Mouse (Mus musculus): ENCODE results near the gene Ppat. TPM values are rescaled to one million over a fixed set of nuclear protein-coding genes. Genes with fewer than 3 reads are reported as not detected.

Ppat gene
- polyA plus RNA-seq, 1 experiment from 2014 or later: 13.0 TPM

GRCm38 (mm10) chr5:76962545-76962944 lies 11.2 kb upstream of the Ppat start:
- Histone ChIP-seq H3K4me3 (no peak overlapping the region), H3K9ac (no peak overlapping the region), H3K4me2 (no peak overlapping the region), H3K4me1 (replicated peaks) (no peaks in the 10 kb centered on the region), H3K9me3 (no peaks in the 10 kb centered on the region), H3K27me3 (no peaks in the 10 kb centered on the region), H3K36me3 (peaks cover 65% of the 10 kb centered on the region), H3K27ac (no peak overlapping the region)
- ATAC-seq (ENCODE audit: low FRiP score): no peak
- whole genome bisulfite sequencing: 83% methylated on average over 11 of the region's 11 CpGs

GRCm38 (mm10) chr5:76959587-76959986 lies 8.2 kb upstream of the Ppat start:
- 95% methylated on average over 5 of the region's 5 CpGs for WGBS
- H3K9me3 ChIP-seq: no peaks in the 10 kb centered on the region
- H3K36me3 ChIP-seq: peaks cover 66% of the 10 kb centered on the region
- no peak overlapping the region for H3K4me3 ChIP-seq
- no peaks in the 10 kb centered on the region for H3K27me3 ChIP-seq
- no peaks in the 10 kb centered on the region for H3K4me1 ChIP-seq (replicated peaks)
- no peak overlapping the region for H3K9ac ChIP-seq
- ATAC-seq (ENCODE audit: low FRiP score): no peak
- H3K4me2 ChIP-seq: no peak overlapping the region
- no peak overlapping the region for H3K27ac ChIP-seq

DNA sequence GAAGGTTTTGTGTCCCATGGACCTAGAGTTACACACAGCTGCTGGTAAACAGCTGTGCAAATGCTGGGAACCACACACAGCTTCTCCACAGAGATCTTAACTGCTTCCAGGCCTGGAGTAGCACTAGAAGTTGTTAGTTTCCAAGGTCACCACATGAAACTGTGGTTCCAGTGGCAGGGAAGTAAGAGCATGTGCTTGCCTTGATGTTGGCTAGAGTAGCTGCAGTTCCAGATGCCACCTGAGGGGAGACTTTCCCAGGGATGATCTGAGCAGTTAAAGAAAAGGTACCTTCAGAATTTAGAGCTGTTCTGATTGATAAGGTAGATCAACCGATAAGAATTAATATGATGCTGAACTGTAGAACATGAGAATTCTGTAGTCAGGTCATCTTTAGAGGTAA lies 6.6 kb upstream of the Ppat start:
- no peak overlapping the region for H3K4me2 ChIP-seq
- no peak overlapping the region for H3K9ac ChIP-seq
- peaks cover 7% of the 10 kb centered on the region; the same call in 1 of the 2 replicates for H3K4me1 ChIP-seq (replicated peaks)
- 100% methylated on average over 1 of the region's 1 CpGs for WGBS
- H3K27ac ChIP-seq: no peak overlapping the region
- H3K4me3 ChIP-seq: no peak overlapping the region
- no peaks in the 10 kb centered on the region for H3K9me3 ChIP-seq
- peaks cover 57% of the 10 kb centered on the region for H3K36me3 ChIP-seq
- no peak for ATAC-seq (ENCODE audit: low FRiP score)
- no peaks in the 10 kb centered on the region for H3K27me3 ChIP-seq

DNA sequence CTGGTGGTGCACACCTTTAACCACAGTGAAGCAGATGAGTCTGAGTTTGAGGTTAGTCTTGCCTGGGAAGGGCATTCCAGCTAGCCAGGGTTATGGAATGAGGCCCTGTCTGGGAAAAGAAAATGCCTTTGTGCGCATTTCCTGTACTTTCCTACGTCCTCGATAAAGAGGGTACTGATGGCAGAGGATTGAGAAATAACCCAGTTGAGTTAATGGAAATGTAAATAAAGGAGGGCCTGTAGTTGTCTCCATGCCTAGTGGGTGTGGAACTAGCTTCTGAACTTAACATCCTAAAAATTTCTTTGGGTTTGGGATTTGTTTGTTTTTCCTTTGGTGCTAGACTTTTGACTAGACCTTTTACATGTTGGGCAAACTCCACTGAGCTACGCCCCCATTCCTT lies 4.1 kb upstream of the Ppat start:
- no peak for ATAC-seq (ENCODE audit: low FRiP score)
- Histone ChIP-seq H3K27me3 (no peaks in the 10 kb centered on the region), H3K36me3 (peaks cover 35% of the 10 kb centered on the region), H3K4me2 (no peak overlapping the region), H3K9me3 (no peaks in the 10 kb centered on the region), H3K9ac (no peak overlapping the region), H3K27ac (no peak overlapping the region), H3K4me1 (replicated peaks) (peaks cover 21% of the 10 kb centered on the region), H3K4me3 (no peak overlapping the region)
- 85% methylated on average over 4 of the region's 4 CpGs for WGBS

GRCm38 (mm10) chr5:76954271-76954900 lies 3.0 kb upstream of the Ppat start:
- Histone ChIP-seq H3K4me2 (no peak overlapping the region), H3K36me3 (peaks cover 28% of the 10 kb centered on the region), H3K27ac (no peak overlapping the region), H3K27me3 (no peaks in the 10 kb centered on the region), H3K9ac (no peak overlapping the region), H3K4me3 (no peak overlapping the region), H3K9me3 (no peaks in the 10 kb centered on the region), H3K4me1 (replicated peaks) (peaks cover 32% of the 10 kb centered on the region)
- 91% methylated on average over 6 of the region's 6 CpGs for WGBS
- no peak for ATAC-seq (ENCODE audit: low FRiP score)

GRCm38 (mm10) chr5:76953794-76954193 lies 2.4 kb upstream of the Ppat start:
- Histone ChIP-seq H3K27ac (no peak overlapping the region), H3K4me3 (no peak overlapping the region), H3K36me3 (peaks cover 24% of the 10 kb centered on the region), H3K9me3 (no peaks in the 10 kb centered on the region), H3K4me2 (no peak overlapping the region), H3K4me1 (replicated peaks) (peaks cover 33% of the 10 kb centered on the region), H3K9ac (no peak overlapping the region), H3K27me3 (no peaks in the 10 kb centered on the region)
- no peak for ATAC-seq (ENCODE audit: low FRiP score)
- 79% methylated on average over 3 of the region's 3 CpGs for WGBS

DNA sequence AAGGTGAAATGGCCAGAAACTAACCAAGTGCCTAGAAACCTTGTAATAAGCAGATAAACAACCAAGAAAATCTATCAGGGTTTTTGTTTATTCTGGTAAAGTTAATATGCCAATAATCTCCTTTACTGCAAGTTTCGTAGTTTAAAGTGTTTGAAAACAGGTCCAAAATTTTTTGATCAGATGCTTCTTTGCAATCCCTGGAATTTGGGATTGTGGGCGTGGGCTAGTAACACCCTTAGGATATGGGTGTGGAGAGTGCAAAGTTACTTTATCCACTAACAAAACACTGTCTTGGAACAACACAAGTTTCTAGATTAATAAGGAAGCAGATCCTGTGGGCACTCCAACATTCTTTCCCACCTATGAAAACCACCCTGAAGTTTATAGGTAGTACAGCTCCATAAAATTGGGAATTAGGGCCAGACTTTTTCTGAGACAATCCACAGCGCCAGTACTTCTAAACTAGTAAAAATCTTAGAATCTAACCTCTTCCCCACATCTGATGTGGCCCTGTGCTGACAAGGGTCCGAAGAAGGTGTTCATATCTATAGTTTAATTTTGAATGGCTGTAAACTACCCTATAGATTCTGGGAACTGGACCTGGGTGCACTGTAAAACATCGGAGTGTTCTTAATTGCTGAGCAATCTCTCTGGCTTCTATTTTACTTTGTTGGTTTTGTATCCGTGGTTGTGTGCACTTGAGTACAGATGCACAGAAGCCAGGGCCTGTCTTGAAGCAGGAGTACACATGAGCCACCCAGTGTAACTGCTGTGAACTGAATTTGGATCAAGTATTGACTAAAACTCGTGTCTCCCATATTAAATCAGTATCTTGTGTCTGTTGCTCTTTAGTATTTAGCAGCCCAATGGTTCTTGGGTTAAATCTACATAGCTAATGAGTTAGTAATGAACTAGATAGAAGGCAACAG lies 998 bp upstream of the Ppat start:
- WGBS: 21% methylated on average over 7 of the region's 7 CpGs
- H3K27me3 ChIP-seq: no peaks in the 10 kb centered on the region
- peak overlapping the region; percentile 75 for H3K9ac ChIP-seq
- H3K4me2 ChIP-seq: peak overlapping the region; percentile 92
- peaks cover 11% of the 10 kb centered on the region for H3K36me3 ChIP-seq
- ATAC-seq (ENCODE audit: low FRiP score): no peak
- H3K9me3 ChIP-seq: no peaks in the 10 kb centered on the region
- peak overlapping the region; percentile 63 for H3K4me3 ChIP-seq
- H3K4me1 ChIP-seq (replicated peaks): peaks cover 33% of the 10 kb centered on the region
- H3K27ac ChIP-seq: peak overlapping the region; percentile 85; the same call in 1 of the 2 replicates

DNA sequence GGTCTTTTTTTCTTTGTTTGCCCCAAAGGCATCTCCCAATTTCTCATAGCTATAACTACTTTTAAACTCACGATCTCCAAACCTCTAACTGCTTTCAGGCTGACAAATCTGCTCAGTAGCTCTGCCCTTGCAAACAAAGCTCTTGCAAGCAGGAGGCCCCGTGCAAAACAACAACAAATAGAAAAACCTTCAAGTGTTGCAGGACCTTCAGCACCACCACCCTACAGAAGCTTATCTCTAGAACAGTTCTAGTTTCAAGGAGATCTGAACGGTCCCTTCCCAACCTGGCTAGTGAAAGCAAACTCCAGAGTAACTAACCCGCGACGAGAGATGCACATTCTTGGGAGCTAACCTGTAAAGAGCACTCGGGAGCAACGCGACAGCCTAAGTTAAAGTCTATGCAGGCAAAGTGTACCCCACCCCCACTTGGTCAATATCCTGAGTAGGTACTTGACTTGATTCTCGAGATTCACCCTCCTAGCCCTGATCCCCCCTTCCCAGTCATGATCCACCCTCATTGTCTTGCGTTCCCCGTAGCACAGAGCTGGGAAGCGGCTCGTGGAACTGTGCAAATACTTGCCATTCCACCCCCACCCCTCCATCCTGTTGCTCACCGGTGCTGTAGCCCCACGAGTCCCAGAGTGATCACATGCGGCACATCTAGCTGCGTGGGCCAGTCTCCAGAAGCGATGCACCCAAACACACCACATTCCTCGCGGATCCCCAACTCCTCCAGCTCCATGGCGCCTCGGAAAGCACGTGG lies 854 bp downstream of the Ppat start:
- Histone ChIP-seq H3K27me3 (no peaks in the 10 kb centered on the region), H3K9ac (peak overlapping the region; percentile 75), H3K4me1 (replicated peaks) (peaks cover 33% of the 10 kb centered on the region), H3K9me3 (no peaks in the 10 kb centered on the region), H3K4me3 (peak overlapping the region; percentile 63), H3K27ac (peak overlapping the region; percentile 85), H3K36me3 (no peaks in the 10 kb centered on the region), H3K4me2 (peak overlapping the region; percentile 92)
- WGBS: under 1% methylated on average over 24 of the region's 24 CpGs
- no peak for ATAC-seq (ENCODE audit: low FRiP score)

DNA sequence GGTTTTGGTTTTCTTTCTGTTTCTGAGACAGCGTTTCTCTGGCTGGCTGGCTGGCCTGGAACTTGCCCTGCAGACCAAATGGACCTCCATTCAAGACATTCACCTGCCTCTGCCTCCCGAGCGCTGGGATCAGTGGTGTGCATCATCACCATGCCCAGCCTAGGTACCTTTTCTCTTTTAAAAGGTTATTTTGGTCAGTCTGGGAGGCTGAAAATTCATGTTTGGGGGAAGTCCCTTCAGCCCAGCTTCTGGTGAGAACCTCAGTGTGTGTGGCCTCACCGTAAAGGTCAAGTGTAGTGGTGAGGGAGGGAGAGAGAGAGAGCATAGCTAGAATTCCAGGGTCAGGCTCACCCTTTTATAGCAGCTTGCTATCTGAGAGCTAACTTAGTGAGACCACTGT lies 3.6 kb downstream of the Ppat start:
- WGBS: 93% methylated on average over 4 of the region's 4 CpGs
- Histone ChIP-seq H3K9ac (no peak overlapping the region), H3K9me3 (peaks cover 4% of the 10 kb centered on the region; the same call in 1 of the 2 replicates), H3K4me2 (no peak overlapping the region), H3K27me3 (no peaks in the 10 kb centered on the region), H3K4me3 (no peak overlapping the region), H3K36me3 (no peaks in the 10 kb centered on the region), H3K27ac (no peak overlapping the region), H3K4me1 (replicated peaks) (peaks cover 24% of the 10 kb centered on the region)
- no peak for ATAC-seq (ENCODE audit: low FRiP score)

- H3K9me3 ChIP-seq: peaks cover 4% of the 10 kb centered on the region; the same call in 1 of the 2 replicates
- H3K9ac ChIP-seq: no peak overlapping the region
- H3K4me2 ChIP-seq: no peak overlapping the region
- H3K27ac ChIP-seq: no peak overlapping the region
- H3K4me3 ChIP-seq: no peak overlapping the region
- peaks cover 18% of the 10 kb centered on the region for H3K4me1 ChIP-seq (replicated peaks)
- no peak for ATAC-seq (ENCODE audit: low FRiP score)
- no peaks in the 10 kb centered on the region for H3K36me3 ChIP-seq
- H3K27me3 ChIP-seq: no peaks in the 10 kb centered on the region
- WGBS: 93% methylated on average over 4 of the region's 4 CpGs
These were observed 4.2 kb downstream of the Ppat start for GRCm38 (mm10) chr5:76947142-76947541.

- Histone ChIP-seq H3K36me3 (peaks cover 2% of the 10 kb centered on the region), H3K27me3 (no peaks in the 10 kb centered on the region), H3K27ac (no peak overlapping the region), H3K4me2 (no peak overlapping the region), H3K4me1 (replicated peaks) (peaks cover 14% of the 10 kb centered on the region), H3K9ac (no peak overlapping the region), H3K9me3 (peaks cover 4% of the 10 kb centered on the region; the same call in 1 of the 2 replicates), H3K4me3 (no peak overlapping the region)
- WGBS: 84% methylated on average over 2 of the region's 2 CpGs
- no peak for ATAC-seq (ENCODE audit: low FRiP score)
These were observed 5.7 kb downstream of the Ppat start for GRCm38 (mm10) chr5:76945678-76946033.

DNA sequence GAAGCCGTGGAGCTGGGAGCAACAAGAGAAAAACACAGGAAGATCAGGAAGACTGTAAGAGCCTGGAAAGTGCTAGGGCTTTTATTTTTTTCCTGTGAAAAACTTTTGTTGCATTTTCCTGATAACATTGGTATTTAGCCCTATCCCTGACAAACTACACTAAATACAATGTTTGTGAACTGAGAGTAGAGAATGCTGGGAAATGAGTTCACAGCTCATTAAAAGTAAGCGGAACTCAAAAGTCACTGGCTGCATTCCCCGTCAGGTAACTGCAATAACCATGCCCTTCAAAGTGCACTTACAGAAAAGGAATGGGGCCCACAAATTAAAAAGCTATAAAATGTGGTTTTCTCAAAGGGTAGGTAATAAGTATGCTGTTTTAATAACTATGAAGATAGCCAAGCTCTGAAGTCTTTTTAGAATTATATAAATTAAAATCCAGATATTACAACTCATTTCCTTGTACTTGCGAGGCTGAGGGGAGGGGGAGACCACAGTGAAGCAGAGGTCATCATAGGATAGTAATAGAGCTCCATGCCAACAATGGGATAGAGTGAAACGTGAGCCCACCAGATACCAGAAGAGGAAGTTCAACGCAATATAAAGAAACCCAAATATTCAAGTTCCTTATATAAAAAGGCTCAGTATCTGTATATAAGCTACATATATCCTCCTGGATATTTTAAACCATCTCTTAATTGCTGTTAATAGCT lies 6.3 kb downstream of the Ppat start:
- peaks cover 7% of the 10 kb centered on the region for H3K36me3 ChIP-seq
- H3K9ac ChIP-seq: no peak overlapping the region
- no peaks in the 10 kb centered on the region for H3K27me3 ChIP-seq
- H3K27ac ChIP-seq: no peak overlapping the region
- 78% methylated on average over 6 of the region's 6 CpGs for WGBS
- H3K4me3 ChIP-seq: no peak overlapping the region
- no peak for ATAC-seq (ENCODE audit: low FRiP score)
- H3K4me2 ChIP-seq: no peak overlapping the region
- peaks cover 4% of the 10 kb centered on the region; the same call in 1 of the 2 replicates for H3K9me3 ChIP-seq
- H3K4me1 ChIP-seq (replicated peaks): peaks cover 9% of the 10 kb centered on the region

All from hindbrain, embryonic 13.5 days (tissue).